10 mouse cellular contexts compared by ENCODE assay signal in genomic region chr3:77198265-77198664, GRCm38 (mm10).
A peak's percentile ranks its signal among the peaks of the same experiment; 100 is the strongest.
DNase-seq lines count a peak whose midpoint lies in the region; ATAC-seq lines count a peak whose summit lies in the region.
"Had no signal": no experiment of that assay in that cellular context is flagged by ENCODE, and none has a peak within 500 bp of the region (broad histone marks: within the 10 kb centered on the region; RNA-seq: fewer than 3 reads in every experiment).

No protein-coding gene starts in this region.

- ATAC-seq in granulocyte monocyte progenitor cell, adult 5-6 weeks (replicated peaks; ENCODE audit: poor library complexity, severe bottlenecking) = no peak
- ATAC-seq: forebrain, embryonic 16.5 days had no signal

- DNase-seq in gastrocnemius, postnatal 14 days = peak; percentile 7
- DNase-seq in gastrocnemius, postnatal 4 days (ENCODE audit: low spot score in 2 of 2) = no peak
- peak; percentile 29 for DNase-seq in left cerebral cortex, postnatal 4 days
- no peak for DNase-seq in left cerebral cortex, postnatal 36 days (ENCODE audit: low spot score in 2 of 2)
- peak; percentile 53 to 59 for DNase-seq in kidney, postnatal 4 days
- peak; percentile 13 for DNase-seq in retina, postnatal 7 days (ENCODE audit: low read depth, low spot score)
- no peak for DNase-seq in urinary bladder, adult 2 months (ENCODE audit: low spot score)
- DNase-seq: right cerebral cortex, adult 18-20 months had no signal

- intact Hi-C loops in gastrocnemius, postnatal 14 days (cut with DNase I; ENCODE audit: low total_unique reads) = no loop called here
- intact Hi-C loops in left cerebral cortex, postnatal 4 days (cut with DNase I) = no loop called here
- intact Hi-C loops in left cerebral cortex, postnatal 36 days (cut with DNase I) = no loop called here

Comparison
In these comparisons a context has a peak if more than half of its experiments do, and no peak if none do; other contexts are left out.
1. DNase-seq: peak in gastrocnemius, postnatal 14 days (single experiment), left cerebral cortex, postnatal 4 days (single experiment), kidney, postnatal 4 days (2 of 2) and retina, postnatal 7 days (single experiment); none in gastrocnemius, postnatal 4 days (0 of 2), left cerebral cortex, postnatal 36 days (0 of 2) and urinary bladder, adult 2 months (single experiment).